Mouse (Mus musculus) adrenal gland, adult 8-10 months (tissue): ENCODE results near the gene Arhgef26. TPM values are rescaled to one million over a fixed set of nuclear protein-coding genes. Genes with fewer than 3 reads are reported as not detected.

Source experiments
- DNase-seq: peaks from one replicate; pipeline ENCODE4 v3.0.0; 2022
- total RNA-seq, 4 experiments: library from RNA; stranded (reverse); gene quantifications; 2 replicates each; pipeline ENCODE4 v1.2.4; 2022

Gene Arhgef26
- total RNA-seq, 4 experiments from 2014 or later, result 2.2 to 5.2 (median 2.5) TPM

DNA sequence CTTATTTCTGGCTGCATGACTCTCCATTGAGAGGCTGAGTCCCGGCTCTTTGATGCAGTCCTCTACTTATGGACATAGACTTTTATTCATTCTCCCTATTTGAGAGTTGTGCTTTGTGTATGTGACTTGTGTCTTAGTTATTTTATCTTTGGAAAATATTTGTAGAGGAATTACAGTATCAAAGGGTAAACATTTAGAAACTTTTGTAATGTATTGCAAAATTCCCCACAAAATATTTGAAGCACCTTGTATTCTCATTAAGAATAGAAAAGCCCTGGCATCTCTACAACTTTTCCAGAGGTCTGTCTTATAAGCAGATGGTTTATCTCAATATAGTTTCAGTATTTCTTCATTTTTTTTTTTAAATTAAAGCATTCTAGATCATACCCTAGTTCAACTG is 44.7 kb downstream of the Arhgef26 start:
- no peak for DNase-seq

- DNase-seq, result no peak
These were observed 54.5 kb downstream of the Arhgef26 start for GRCm38 (mm10) chr3:62392636-62393035.

DNA sequence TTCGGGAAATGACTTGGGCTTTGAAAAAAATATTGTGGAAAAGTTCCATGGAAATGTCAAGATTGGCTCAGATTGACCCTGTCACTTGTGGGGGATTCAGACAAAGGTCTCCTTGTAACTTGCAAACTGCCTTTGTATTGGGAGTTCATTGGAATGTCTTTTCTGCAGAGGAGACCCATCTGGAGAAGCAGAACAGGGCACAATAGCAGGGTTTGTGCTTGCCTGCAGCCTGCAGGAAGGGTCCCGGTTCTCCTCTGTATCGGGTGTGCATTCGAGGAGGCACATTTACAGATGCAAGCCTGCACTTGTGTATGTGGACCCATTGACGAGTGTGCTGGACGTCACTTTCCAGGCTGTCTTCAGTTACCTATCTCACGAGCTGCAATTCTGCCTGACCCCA is 56.1 kb downstream of the Arhgef26 start:
- no peak for DNase-seq

DNA sequence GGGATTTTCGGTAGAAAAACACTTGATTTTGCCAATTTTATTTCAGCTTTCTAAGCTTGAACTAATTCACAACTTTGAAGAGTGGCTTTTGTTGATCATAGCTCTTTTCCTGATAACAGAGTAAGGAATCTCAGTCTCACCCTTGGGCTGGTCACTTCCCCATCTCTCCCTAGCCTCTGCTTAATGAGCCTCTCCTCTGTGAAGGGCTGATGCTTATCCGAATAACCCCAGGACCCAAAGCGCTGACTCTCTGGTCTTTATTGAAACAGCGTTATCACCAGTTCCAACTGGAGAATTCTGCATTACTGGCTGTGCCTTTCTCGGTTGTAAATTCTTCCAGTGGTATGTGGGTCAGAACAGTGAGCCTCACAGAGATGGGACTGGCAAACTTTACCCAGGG is 57.2 kb downstream of the Arhgef26 start:
- no peak for DNase-seq

GRCm38 (mm10) chr3:62396109-62396508 is 58.0 kb downstream of the Arhgef26 start:
- no peak for DNase-seq

DNA sequence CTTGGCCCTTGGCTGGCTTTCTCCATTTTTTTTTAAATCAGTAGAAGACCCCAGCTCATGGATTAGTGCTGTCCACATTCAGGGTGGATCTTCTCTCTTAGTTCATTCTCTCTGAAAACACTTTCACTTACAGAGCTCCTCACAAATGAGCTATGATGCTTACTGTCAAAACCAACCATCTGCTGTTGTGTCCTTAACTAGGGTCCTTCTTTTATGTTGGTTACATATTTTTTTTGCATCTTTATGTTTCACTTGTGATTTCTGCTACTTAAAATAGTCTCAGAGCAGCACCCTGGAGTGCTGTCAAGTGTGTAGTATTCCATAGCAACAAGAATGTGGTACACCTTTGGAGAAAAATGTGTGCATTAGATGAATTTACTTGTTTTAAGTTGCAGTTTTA is 60.0 kb downstream of the Arhgef26 start:
- no peak for DNase-seq

- no peak for DNase-seq
These were observed 61.9 kb downstream of the Arhgef26 start for GRCm38 (mm10) chr3:62399826-62400746.

- no peak for DNase-seq
These were observed 64.3 kb downstream of the Arhgef26 start for GRCm38 (mm10) chr3:62402466-62402865.

- DNase-seq, result no peak
These were observed 66.5 kb downstream of the Arhgef26 start for GRCm38 (mm10) chr3:62404477-62405246.

DNA sequence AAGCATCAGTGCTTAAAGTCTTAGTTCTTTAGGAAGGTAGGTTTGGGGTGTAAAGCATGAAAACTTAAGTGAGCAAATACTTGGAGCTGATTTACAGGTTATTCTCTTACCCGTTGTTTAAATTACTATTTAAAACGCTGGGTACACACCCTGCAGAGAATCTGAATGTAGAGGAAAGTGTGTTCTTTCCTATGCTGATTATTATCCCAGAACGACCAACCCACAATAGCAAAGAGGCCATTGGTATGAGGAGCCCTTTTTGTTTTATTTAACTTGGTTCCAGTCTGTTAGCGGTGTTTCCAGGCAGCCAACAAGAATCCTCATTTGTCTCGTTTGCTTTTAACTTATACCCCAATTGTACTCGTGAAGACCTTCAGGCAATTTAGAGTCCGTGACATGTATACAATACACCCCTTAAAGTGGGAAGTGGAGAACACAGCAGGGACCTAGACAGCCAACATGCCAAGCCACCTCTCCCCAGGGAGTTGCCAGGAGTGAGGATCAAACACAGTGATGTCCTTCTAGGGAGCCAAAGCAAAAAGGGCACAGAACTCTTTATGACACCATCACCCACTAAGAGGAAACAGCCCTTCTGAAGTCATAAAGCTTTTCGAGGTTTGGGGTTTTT is 71.5 kb downstream of the Arhgef26 start:
- DNase-seq, result no peak

DNA sequence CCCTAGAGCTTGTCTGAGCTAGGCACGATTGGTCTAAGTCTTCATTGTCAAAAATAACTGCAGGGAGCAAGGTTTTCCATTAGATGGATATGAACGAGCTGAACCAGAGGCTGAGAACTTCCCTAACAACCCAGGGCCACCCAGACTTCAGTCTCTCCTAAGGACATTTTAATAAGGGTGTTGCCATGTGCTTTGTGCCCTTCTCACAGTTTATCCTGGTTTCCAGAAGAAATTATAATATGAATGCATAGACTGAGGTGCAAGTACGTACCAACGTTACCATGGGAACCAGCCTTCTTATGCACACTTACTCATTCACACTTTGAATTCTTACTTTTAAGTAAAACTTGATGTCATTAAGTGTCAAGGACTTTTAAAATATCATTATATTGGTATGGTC is 72.3 kb downstream of the Arhgef26 start:
- no peak for DNase-seq

DNA sequence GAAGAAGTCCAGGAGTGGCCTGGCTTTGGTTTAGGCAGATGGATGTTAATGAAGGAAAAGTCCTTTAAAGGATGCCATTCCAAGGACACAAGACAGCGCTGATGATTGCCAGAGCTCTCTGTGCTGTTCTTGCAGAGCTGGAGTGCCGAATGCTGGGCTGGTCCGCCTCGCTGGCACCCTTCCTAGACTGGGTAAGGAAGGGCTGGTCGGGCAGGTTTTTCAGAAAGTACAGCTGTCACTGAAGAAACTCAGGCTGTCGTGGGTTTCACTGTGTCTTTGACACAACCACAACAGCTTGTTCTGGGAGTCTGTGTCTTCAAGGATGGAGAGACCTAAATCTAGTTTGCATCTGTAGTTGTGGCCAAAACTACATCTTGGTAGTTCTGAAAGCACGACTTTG is 74.6 kb downstream of the Arhgef26 start:
- DNase-seq, result no peak

GRCm38 (mm10) chr3:62414926-62415325 is 76.8 kb downstream of the Arhgef26 start:
- DNase-seq, result no peak

DNA sequence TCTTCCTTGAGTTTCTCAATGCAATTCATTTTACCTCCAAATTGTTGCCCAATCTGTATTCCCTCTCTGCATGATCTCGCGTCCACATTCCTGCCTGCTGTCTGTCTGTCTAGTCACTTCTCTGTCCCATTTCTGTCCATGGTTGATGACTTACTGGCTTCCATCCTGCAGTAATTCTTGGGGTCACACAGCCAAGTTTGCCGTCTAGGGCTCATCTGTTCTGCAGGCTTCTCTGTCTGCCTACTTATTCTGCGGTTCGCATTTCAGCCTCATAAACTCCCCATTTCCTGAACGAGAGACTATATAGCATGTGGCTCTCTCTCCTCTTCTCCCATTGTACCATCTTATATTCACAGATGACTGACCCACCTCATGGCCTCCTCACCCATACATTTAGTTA is 79.3 kb downstream of the Arhgef26 start:
- DNase-seq, result no peak

GRCm38 (mm10) chr3:62418387-62419138 is 80.4 kb downstream of the Arhgef26 start:
- DNase-seq, result no peak

DNA sequence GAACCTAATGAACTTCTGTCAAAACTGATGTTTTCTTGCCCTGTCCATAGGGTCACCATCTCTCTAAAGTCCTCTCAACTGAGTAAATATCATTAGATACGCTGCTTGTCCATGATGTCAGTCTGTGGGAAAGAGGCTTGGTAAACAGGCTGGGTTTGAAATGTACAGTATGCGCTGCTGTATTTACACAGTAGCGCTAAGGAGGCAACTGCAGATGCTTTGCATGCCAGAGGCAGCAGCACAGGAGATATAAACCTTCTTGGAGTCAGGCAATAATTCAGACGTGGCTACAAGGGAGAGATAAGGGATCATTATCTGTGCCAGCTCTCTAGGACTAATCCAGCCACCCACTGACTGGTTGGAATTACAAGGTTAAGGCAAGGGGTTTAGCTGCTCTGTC is 95.5 kb downstream of the Arhgef26 start:
- no peak for DNase-seq

DNA sequence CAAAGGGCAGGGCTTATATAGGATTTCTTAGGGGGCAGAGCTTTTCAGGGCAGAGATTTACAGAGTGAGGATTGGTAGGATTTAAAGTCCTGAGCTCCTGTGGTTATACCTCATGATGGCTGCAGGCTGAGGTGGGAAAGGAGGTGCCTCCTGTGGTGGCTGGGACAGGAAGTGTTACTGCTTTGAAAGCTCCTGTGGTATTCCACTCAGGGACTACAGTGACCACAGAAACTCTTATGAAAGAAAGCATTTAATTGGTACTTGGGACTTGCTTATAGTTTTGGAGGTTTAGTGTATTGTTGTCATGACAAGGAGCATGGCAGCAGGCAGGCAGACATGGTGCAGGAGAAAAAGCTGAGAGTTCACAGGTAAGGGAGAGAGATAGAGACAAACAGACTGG is 97.8 kb downstream of the Arhgef26 start:
- no peak for DNase-seq

GRCm38 (mm10) chr3:62440431-62440969 is 102.4 kb downstream of the Arhgef26 start:
- DNase-seq, result no peak

- no peak for DNase-seq
These were observed 105.5 kb downstream of the Arhgef26 start for GRCm38 (mm10) chr3:62443582-62444194.

- no peak for DNase-seq
These were observed 108.1 kb downstream of the Arhgef26 start for GRCm38 (mm10) chr3:62446271-62446670.

DNA sequence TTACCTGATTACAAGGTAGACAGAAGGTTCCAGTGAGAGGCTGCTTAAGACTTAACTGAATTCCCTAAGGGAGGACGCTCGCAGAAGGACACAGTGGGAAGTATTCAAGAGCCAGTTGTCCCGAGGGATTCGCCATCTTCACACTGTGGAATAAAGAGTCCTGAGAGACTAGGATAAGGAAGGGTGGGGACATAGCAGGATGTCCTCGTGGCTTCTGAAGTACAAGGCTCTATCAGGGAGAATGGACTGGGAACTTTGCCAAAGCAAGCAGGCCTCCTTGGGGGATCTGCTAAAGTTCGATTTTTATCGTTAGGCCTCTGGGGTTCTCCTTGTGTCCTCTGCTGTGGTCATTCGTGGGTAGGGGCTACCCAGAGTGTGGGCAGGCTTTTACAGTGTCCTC is 109.0 kb downstream of the Arhgef26 start:
- no peak for DNase-seq
